In genomic region chr19:32980142-32980541, GRCm38 (mm10) we compare ENCODE assay signal across 26 mouse cellular contexts.
DNase-seq lines count a peak whose midpoint lies in the region; ATAC-seq lines count a peak whose summit lies in the region.
"Had no signal": no experiment of that assay in that cellular context is flagged by ENCODE, and none has a peak within 500 bp of the region (broad histone marks: within the 10 kb centered on the region; RNA-seq: fewer than 3 reads in every experiment).

No protein-coding gene starts in this region.

- H3K4me3 ChIP-seq in kidney, embryonic 14.5 days (ENCODE audit: low read length) = no peak overlapping the region
- H3K4me3 ChIP-seq in brown adipose tissue, adult 24 weeks (ENCODE audit: insufficient read depth, low read depth, low read length) = peak overlapping the region; percentile 67
- H3K4me3 ChIP-seq: embryonic facial prominence, embryonic 10.5 days; embryonic facial prominence, embryonic 13.5 days; erythroblast, embryonic 14.5 days; forebrain, embryonic 12.5 days; forebrain, embryonic 15.5 days; heart, adult 2 months; heart, embryonic 10.5 days; heart, embryonic 13.5 days; hindbrain, embryonic 12.5 days; hindbrain, embryonic 15.5 days had no signal

- no peak overlapping the region for H3K9ac ChIP-seq in kidney, embryonic 14.5 days (ENCODE audit: low read depth, low read length)
- H3K9ac ChIP-seq: embryonic facial prominence, embryonic 13.5 days; forebrain, embryonic 12.5 days; forebrain, embryonic 15.5 days; heart, embryonic 13.5 days; hindbrain, embryonic 12.5 days; hindbrain, embryonic 15.5 days had no signal

- H3K27ac ChIP-seq in kidney, embryonic 14.5 days (ENCODE audit: low read depth, low read length) = no peak overlapping the region
- H3K27ac ChIP-seq in brown adipose tissue, adult 24 weeks (replicated peaks; ENCODE audit: low read depth, low read length) = peak overlapping the region; percentile 97
- H3K27ac ChIP-seq: embryonic facial prominence, embryonic 10.5 days; embryonic facial prominence, embryonic 13.5 days; forebrain, embryonic 12.5 days; forebrain, embryonic 15.5 days; heart, adult 2 months; heart, embryonic 10.5 days; heart, embryonic 13.5 days; hindbrain, embryonic 12.5 days; hindbrain, embryonic 15.5 days had no signal

- 56% methylated on average over 5 of the region's 5 CpGs for WGBS in kidney, embryonic 14.5 days

- DNase-seq in embryo, embryonic 10 days (ENCODE audit: low spot score) = peak; percentile 22
- DNase-seq in embryo, embryonic 11 days = no peak
- DNase-seq in kidney, adult 11 months = no peak
- DNase-seq in urinary bladder, postnatal 36 days (ENCODE audit: low spot score in 2 of 2) = peak; percentile 15 to 45
- no peak for DNase-seq in urinary bladder, postnatal 4 days (ENCODE audit: low spot score in 2 of 2)
- no peak for DNase-seq in layer of hippocampus, postnatal 10 days (ENCODE audit: low spot score in 2 of 2)
- DNase-seq: adrenal gland, postnatal 14 days; cerebellum, adult 18-20 months; cerebellum, adult 9-10 months; cerebellum, postnatal 14 days; gastrocnemius, postnatal 25 days; heart, adult 2 months had no signal

- ATAC-seq in kidney, embryonic 14.5 days (ENCODE audit: low FRiP score, low TSS enrichment) = peak; percentile 79
- ATAC-seq: activated CD4-positive, CD25-positive, alpha-beta regulatory T cell, adult 4 months; CD4-positive, CD25-positive, alpha-beta regulatory T cell, adult 4 months; forebrain, embryonic 15.5 days; intestine, postnatal 0 days had no signal

- H3K36me3 ChIP-seq in kidney, embryonic 14.5 days (ENCODE audit: control insufficient read depth, insufficient read depth, low read length) = no peaks in the 10 kb centered on the region
- H3K36me3 ChIP-seq: embryonic facial prominence, embryonic 10.5 days; embryonic facial prominence, embryonic 13.5 days; forebrain, embryonic 12.5 days; forebrain, embryonic 15.5 days; heart, embryonic 10.5 days; heart, embryonic 13.5 days; hindbrain, embryonic 12.5 days; hindbrain, embryonic 15.5 days had no signal

- no peak overlapping the region for H3K4me2 ChIP-seq in kidney, embryonic 14.5 days (replicated peaks; ENCODE audit: low read depth, low read length)
- H3K4me2 ChIP-seq: embryonic facial prominence, embryonic 13.5 days; forebrain, embryonic 12.5 days; forebrain, embryonic 15.5 days; heart, embryonic 13.5 days; hindbrain, embryonic 12.5 days; hindbrain, embryonic 15.5 days had no signal

- no peaks in the 10 kb centered on the region for H3K27me3 ChIP-seq in kidney, embryonic 14.5 days (ENCODE audit: control insufficient read depth, insufficient read depth, low read length)
- H3K27me3 ChIP-seq: embryonic facial prominence, embryonic 13.5 days; forebrain, embryonic 12.5 days; forebrain, embryonic 15.5 days; heart, embryonic 13.5 days; hindbrain, embryonic 12.5 days; hindbrain, embryonic 15.5 days had no signal

- H3K9me3 ChIP-seq in kidney, embryonic 14.5 days (ENCODE audit: control insufficient read depth, low read length) = no peaks in the 10 kb centered on the region
- H3K9me3 ChIP-seq: embryonic facial prominence, embryonic 10.5 days; embryonic facial prominence, embryonic 13.5 days; forebrain, embryonic 12.5 days; forebrain, embryonic 15.5 days; heart, embryonic 10.5 days; heart, embryonic 13.5 days; hindbrain, embryonic 12.5 days; hindbrain, embryonic 15.5 days had no signal

- H3K4me1 ChIP-seq in kidney, embryonic 14.5 days (ENCODE audit: control insufficient read depth, insufficient read depth, low read length) = no peaks in the 10 kb centered on the region
- no peaks in the 10 kb centered on the region for H3K4me1 ChIP-seq in brown adipose tissue, adult 24 weeks (ENCODE audit: control insufficient read depth, insufficient read depth, insufficient read length, low read length)
- H3K4me1 ChIP-seq: forebrain, embryonic 12.5 days; forebrain, embryonic 15.5 days; heart, embryonic 10.5 days; heart, embryonic 13.5 days; hindbrain, embryonic 12.5 days; hindbrain, embryonic 15.5 days had no signal

Comparison
In these comparisons a context has a peak if more than half of its experiments do, and no peak if none do; other contexts are left out.
1. DNase-seq: peak in embryo, embryonic 10 days (single experiment) and urinary bladder, postnatal 36 days (2 of 2); none in embryo, embryonic 11 days (single experiment), kidney, adult 11 months (single experiment), urinary bladder, postnatal 4 days (0 of 2) and layer of hippocampus, postnatal 10 days (0 of 2).